Mouse (Mus musculus) myocyte (in vitro differentiated cells): ENCODE measurements around the gene Postn. TPM values are rescaled to one million over a fixed set of nuclear protein-coding genes. Genes with fewer than 3 reads are reported as not detected.
A peak's percentile ranks its signal among the peaks of the same experiment; 100 is the strongest.

ENCODE experiments used
- H3K27me3 ChIP-seq: one replicate; pipeline ENCODE4 v1.6.1; 2011; ENCODE audit not compliant: control insufficient read depth, insufficient read depth, insufficient read length
- H3K36me3 ChIP-seq: one replicate; pipeline ENCODE4 v1.6.1; 2011; ENCODE audit not compliant: control insufficient read depth, insufficient read depth
- H3K4me2 ChIP-seq: one replicate; pipeline ENCODE4 v1.6.1; 2011; ENCODE audit warnings: low read depth, control low read depth
- H3K4me3 ChIP-seq: one replicate; pipeline ENCODE4 v1.5.1; 2011; ENCODE audit warnings: mild to moderate bottlenecking, control low read depth, moderate library complexity
- H3K79me2 ChIP-seq: one replicate; pipeline ENCODE4 v1.6.1; 2011; ENCODE audit not compliant: control insufficient read depth, insufficient read depth
- H3ac ChIP-seq: one replicate; pipeline ENCODE4 v1.6.1; 2011; ENCODE audit not compliant: control insufficient read depth, insufficient read length
- CEBPB ChIP-seq: IDR thresholded peaks from 2 replicates; pipeline ENCODE4 v1.6.1; 2011; ENCODE audit warnings: mild to moderate bottlenecking, moderate library complexity; ENCODE audit not compliant: poor library complexity, insufficient read depth, severe bottlenecking
- E2F4 ChIP-seq: IDR thresholded peaks from one replicate; pipeline ENCODE4 v1.6.1; 2011; ENCODE audit warnings: mild to moderate bottlenecking, control low read depth, moderate library complexity; ENCODE audit not compliant: insufficient read depth
- MAX ChIP-seq: IDR thresholded peaks from one replicate; pipeline ENCODE4 v1.6.1; 2011; ENCODE audit warnings: low read depth, mild to moderate bottlenecking, control low read depth
- MYOD1 ChIP-seq, 3 experiments: IDR thresholded peaks; one replicate each; pipeline ENCODE4 v1.6.1; 2011; ENCODE audit warnings: control low read depth in 2 of 3, low read depth in 2 of 3, mild to moderate bottlenecking in 2 of 3, moderate library complexity in 1 of 3; ENCODE audit not compliant: insufficient read length in 2 of 3, control insufficient read depth in 1 of 3
- MYOG ChIP-seq, 3 experiments: IDR thresholded peaks; one replicate each; pipeline ENCODE4 v1.6.1; 2011; ENCODE audit warnings: control low read depth in 2 of 3, low read depth in 2 of 3, mild to moderate bottlenecking in 2 of 3; ENCODE audit not compliant: insufficient read length in 2 of 3, control insufficient read depth in 1 of 3, insufficient read depth in 1 of 3
- POLR2A ChIP-seq: IDR thresholded peaks from one replicate; pipeline ENCODE4 v1.6.1; 2011; ENCODE audit warnings: low read depth, mild to moderate bottlenecking, control low read depth, moderate library complexity; ENCODE audit not compliant: insufficient read length
- POLR2AphosphoS2 ChIP-seq: IDR thresholded peaks from one replicate; pipeline ENCODE4 v1.6.1; 2011; ENCODE audit warnings: low read depth, control low read depth; ENCODE audit not compliant: insufficient read length
- REST ChIP-seq: IDR thresholded peaks from one replicate; pipeline ENCODE4 v1.6.1; 2011; ENCODE audit warnings: mild to moderate bottlenecking, control low read depth, moderate library complexity; ENCODE audit not compliant: insufficient read depth, insufficient read length
- SRF ChIP-seq: IDR thresholded peaks from one replicate; pipeline ENCODE4 v1.6.1; 2011; ENCODE audit warnings: low read depth; ENCODE audit not compliant: control insufficient read depth, insufficient read length
- TCF12 ChIP-seq: IDR thresholded peaks from one replicate; pipeline ENCODE4 v1.6.1; 2011; ENCODE audit warnings: mild to moderate bottlenecking, control low read depth; ENCODE audit not compliant: poor library complexity, insufficient read depth, severe bottlenecking
- TCF3 ChIP-seq: IDR thresholded peaks from one replicate; pipeline ENCODE4 v1.6.1; 2011; ENCODE audit warnings: low read depth, control low read depth; ENCODE audit not compliant: insufficient read length
- USF1 ChIP-seq: IDR thresholded peaks from one replicate; pipeline ENCODE4 v1.6.1; 2011; ENCODE audit warnings: low read depth, mild to moderate bottlenecking, control low read depth, moderate library complexity
- polyA plus RNA-seq: library from polyadenylated mRNA; unstranded; fragments of >200 nt; fragmentation: generic; extraction: Trizol; gene quantifications from one replicate; pipeline ENCODE4 v1.2.1, GENCODE M21; 2012; ENCODE audit warnings: missing spikeins

Postn gene
- polyA plus RNA-seq, 1 experiment: 6.5 TPM

- Histone ChIP-seq H3K4me2 (peak overlapping the region; percentile 42), H3K27me3 (no peaks in the 10 kb centered on the region), H3ac (no peak overlapping the region), H3K4me3 (no peak overlapping the region), H3K79me2 (no peaks in the 10 kb centered on the region), H3K36me3 (no peaks in the 10 kb centered on the region)
- TF ChIP-seq TCF3 (no peak), CEBPB (no peak), MYOG (IDR thresholded peaks at IDR 0.05; ENCODE audit: control insufficient read depth in 1 of 3, insufficient read depth in 1 of 3, insufficient read length in 2 of 3, low read depth in 2 of 3) (no peak), USF1 (no peak), MYOD1 (IDR thresholded peaks at IDR 0.05; ENCODE audit: control insufficient read depth in 1 of 3, insufficient read length in 2 of 3, low read depth in 2 of 3) (no peak), POLR2AphosphoS2 (no peak), REST (no peak), MAX (no peak), E2F4 (no peak), TCF12 (no peak), POLR2A (no peak), SRF (no peak)
Measured at GRCm38 (mm10) chr3:54361656-54362055, 747 bp downstream of the Postn start.

- H3K36me3 ChIP-seq: no peaks in the 10 kb centered on the region
- H3K4me3 ChIP-seq: no peak overlapping the region
- no peaks in the 10 kb centered on the region for H3K79me2 ChIP-seq
- no peak overlapping the region for H3ac ChIP-seq
- H3K27me3 ChIP-seq: no peaks in the 10 kb centered on the region
- H3K4me2 ChIP-seq: no peak overlapping the region
- TF ChIP-seq POLR2A (no peak), SRF (no peak), E2F4 (no peak), TCF3 (no peak), REST (no peak), MYOD1 (IDR thresholded peaks at IDR 0.05; ENCODE audit: control insufficient read depth in 1 of 3, insufficient read length in 2 of 3, low read depth in 2 of 3) (no peak), USF1 (no peak)
Measured at GRCm38 (mm10) chr3:54371015-54371414, 10.1 kb downstream of the Postn start.

- H3K36me3 ChIP-seq: no peaks in the 10 kb centered on the region
- no peaks in the 10 kb centered on the region for H3K79me2 ChIP-seq
- H3ac ChIP-seq: no peak overlapping the region
- no peak overlapping the region for H3K4me3 ChIP-seq
- no peaks in the 10 kb centered on the region for H3K27me3 ChIP-seq
- TF ChIP-seq CEBPB: no peak
- no peak for TF ChIP-seq MAX
- TF ChIP-seq TCF3: no peak
- no peak for TF ChIP-seq REST
- no peak for TF ChIP-seq SRF
- no peak for TF ChIP-seq MYOD1 (IDR thresholded peaks at IDR 0.05; ENCODE audit: control insufficient read depth in 1 of 3, insufficient read length in 2 of 3, low read depth in 2 of 3)
- no peak for TF ChIP-seq TCF12
- TF ChIP-seq USF1: no peak
- TF ChIP-seq POLR2AphosphoS2: no peak
- TF ChIP-seq POLR2A: no peak
- TF ChIP-seq MYOG (IDR thresholded peaks at IDR 0.05; ENCODE audit: control insufficient read depth in 1 of 3, insufficient read depth in 1 of 3, insufficient read length in 2 of 3, low read depth in 2 of 3): no peak
- no peak for TF ChIP-seq E2F4
- no peak overlapping the region for H3K4me2 ChIP-seq
Measured at GRCm38 (mm10) chr3:54372625-54373024, 11.7 kb downstream of the Postn start.

- Histone ChIP-seq H3K27me3 (no peaks in the 10 kb centered on the region), H3K4me3 (no peak overlapping the region), H3K79me2 (no peaks in the 10 kb centered on the region), H3K36me3 (no peaks in the 10 kb centered on the region), H3ac (no peak overlapping the region), H3K4me2 (no peak overlapping the region)
- TF ChIP-seq TCF12 (no peak), POLR2AphosphoS2 (no peak), MAX (no peak), MYOG (IDR thresholded peaks at IDR 0.05; ENCODE audit: control insufficient read depth in 1 of 3, insufficient read depth in 1 of 3, insufficient read length in 2 of 3, low read depth in 2 of 3) (no peak), USF1 (no peak), E2F4 (no peak), SRF (no peak), TCF3 (no peak), REST (no peak), CEBPB (no peak), POLR2A (no peak)
Measured at GRCm38 (mm10) chr3:54376014-54376413, 15.1 kb downstream of the Postn start.

GRCm38 (mm10) chr3:54377647-54378046, 16.7 kb downstream of the Postn start:
- Histone ChIP-seq H3K79me2 (no peaks in the 10 kb centered on the region), H3K36me3 (no peaks in the 10 kb centered on the region), H3K4me3 (no peak overlapping the region), H3K4me2 (no peak overlapping the region), H3K27me3 (no peaks in the 10 kb centered on the region), H3ac (no peak overlapping the region)
- TF ChIP-seq CEBPB (no peak), USF1 (no peak), POLR2AphosphoS2 (no peak), TCF12 (no peak), REST (no peak), MAX (no peak), POLR2A (no peak), E2F4 (no peak), SRF (no peak), MYOD1 (IDR thresholded peaks at IDR 0.05; ENCODE audit: control insufficient read depth in 1 of 3, insufficient read length in 2 of 3, low read depth in 2 of 3) (no peak), MYOG (IDR thresholded peaks at IDR 0.05; ENCODE audit: control insufficient read depth in 1 of 3, insufficient read depth in 1 of 3, insufficient read length in 2 of 3, low read depth in 2 of 3) (no peak), TCF3 (no peak)
